Mouse (Mus musculus) cerebellum, adult 9-11 months (tissue): Measurements from ENCODE around the gene Gamt.
A peak's percentile ranks its signal among the peaks of the same experiment; 100 is the strongest.

Experiments
- DNase-seq: peaks from one replicate; pipeline ENCODE4 v3.0.0; 2022

Gamt gene

DNA sequence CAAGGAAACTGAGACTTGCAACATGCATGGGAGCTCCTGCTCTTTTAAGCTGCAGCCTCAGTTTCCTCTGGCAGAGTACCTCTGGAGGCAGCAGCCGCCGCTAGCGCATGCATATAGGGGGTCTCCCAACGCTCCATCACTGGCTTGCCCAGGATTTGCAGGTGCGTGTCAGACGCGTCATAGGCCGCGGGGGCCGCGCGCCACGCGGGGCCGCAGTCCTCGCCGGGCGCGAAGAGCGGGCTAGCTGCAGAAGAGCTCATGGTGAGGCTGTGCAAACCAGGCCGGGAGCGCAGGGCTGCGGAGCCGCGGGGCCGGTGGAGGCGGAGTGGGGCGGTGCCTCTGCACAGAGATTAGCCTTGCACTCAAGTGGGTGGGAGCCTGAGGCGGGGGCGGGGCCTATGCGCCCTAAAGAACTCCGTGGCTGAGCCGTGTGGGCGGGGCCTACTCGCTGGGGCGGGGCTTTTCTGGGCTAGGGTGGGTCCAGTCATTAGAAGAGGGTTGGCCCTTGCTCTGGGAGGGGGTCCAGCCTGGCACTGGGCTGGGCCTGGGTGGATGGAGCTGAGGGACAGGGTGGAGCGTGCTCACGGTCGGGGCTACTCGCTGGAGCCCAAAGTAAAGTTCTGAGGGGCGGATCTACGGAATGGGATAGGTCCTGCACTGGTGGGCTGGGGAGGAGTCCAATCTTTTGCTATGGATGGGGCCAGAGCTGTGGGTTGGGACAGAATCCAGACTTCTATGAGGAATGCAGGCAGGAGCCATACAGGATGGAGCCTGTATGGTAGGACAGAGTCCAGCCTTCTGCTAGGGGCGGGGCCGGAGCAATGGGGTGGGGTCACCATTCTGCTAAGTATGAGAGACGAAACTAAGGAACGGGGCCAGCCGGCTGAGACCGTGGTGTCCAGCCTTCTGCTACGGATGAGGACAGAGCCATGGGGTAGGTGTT lies at the start of gene Gamt, which contains the start of gene Dazap1:
Gamt (minus strand) TSS at position 371 of the 943 bp plus-strand sequence.
Dazap1 (plus strand) TSS at position 845 of the 943 bp plus-strand sequence.
- peak; percentile 93 for DNase-seq

- no peak for DNase-seq
Measured at GRCm38 (mm10) chr10:80304862-80305261, 44.0 kb upstream of the Gamt start.

GRCm38 (mm10) chr10:80304458-80304857 lies 43.6 kb upstream of the Gamt start:
- DNase-seq = no peak

GRCm38 (mm10) chr10:80302471-80302881 lies 41.7 kb upstream of the Gamt start:
- DNase-seq = peak; percentile 82

GRCm38 (mm10) chr10:80302082-80302355 lies 41.2 kb upstream of the Gamt start:
- no peak for DNase-seq

- DNase-seq = peak; percentile 67
Measured at GRCm38 (mm10) chr10:80301256-80302081, 40.7 kb upstream of the Gamt start.

- DNase-seq = peak; percentile 72
Measured at GRCm38 (mm10) chr10:80300672-80301181, 39.9 kb upstream of the Gamt start.

- peak; percentile 60 for DNase-seq
Measured at GRCm38 (mm10) chr10:80299824-80300223, 39.0 kb upstream of the Gamt start.

- no peak for DNase-seq
Measured at GRCm38 (mm10) chr10:80299301-80299700, 38.5 kb upstream of the Gamt start.

- DNase-seq = peak; percentile 95
Measured at GRCm38 (mm10) chr10:80298571-80299281, 37.9 kb upstream of the Gamt start.

- DNase-seq = peak; percentile 71
Measured at GRCm38 (mm10) chr10:80297526-80298133, 36.8 kb upstream of the Gamt start.

DNA sequence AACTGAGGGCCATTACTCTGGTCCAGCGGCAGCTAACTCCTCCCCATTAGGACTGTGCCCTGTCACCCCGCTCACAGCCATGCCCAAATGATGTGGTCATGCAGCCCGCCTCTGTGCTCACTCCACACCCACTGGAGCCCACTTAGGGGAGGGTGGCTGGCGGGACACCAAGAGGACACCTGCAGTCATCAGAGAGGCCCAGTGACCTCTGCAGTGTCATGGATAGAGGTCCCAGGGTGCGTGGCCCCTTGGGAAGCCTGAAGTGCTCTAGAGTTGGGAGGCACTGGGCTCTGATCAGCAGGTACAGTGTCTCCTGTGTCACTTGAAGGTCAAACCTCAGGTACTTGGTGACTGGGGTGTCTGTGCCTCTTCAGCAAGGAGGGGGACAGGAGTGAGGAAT lies 36.0 kb upstream of the Gamt start:
- DNase-seq = peak; percentile 76

DNA sequence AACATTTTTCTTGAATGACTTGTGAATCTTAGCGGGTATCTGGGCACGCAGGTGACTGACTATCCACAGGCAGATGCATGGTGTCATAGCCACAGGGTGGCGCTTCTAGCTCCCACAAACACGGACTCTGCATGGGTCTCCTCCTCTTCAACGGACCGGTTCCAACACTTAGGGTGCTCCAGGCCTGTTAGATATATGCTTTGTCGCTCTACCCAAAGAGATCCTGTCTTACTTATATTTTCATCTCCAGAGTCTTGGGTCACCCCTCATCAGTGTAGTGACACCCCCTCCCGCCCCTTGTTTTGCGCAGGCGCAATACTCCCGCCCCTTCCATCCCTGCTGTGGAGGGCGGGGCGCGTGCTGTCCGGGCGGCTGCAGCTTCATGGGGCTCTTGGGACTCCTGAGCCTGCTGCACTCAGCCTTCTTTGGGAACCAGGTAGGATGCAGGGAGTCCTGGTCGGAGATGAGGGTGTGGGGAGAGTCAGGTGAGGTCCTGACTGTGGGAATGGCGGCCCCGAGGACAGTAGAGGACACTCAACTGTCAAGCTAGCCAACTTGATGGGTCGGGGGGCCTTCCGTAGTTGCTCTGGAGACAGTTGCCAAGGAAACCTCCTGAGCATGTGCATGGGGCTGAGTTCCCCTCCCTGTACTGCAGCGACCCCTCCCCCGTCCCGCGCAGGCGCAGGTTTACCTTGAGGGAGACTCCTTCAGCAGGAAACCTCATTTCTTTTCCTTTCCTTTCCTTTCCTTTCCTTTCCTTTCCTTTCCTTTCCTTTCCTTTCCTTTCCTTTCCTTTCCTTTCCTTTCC lies 35.0 kb upstream of the Gamt start, which contains the start of gene Apc2:
Apc2 (plus strand) TSS at position 360 of the 808 bp plus-strand sequence.
- DNase-seq = peak; percentile 89

DNA sequence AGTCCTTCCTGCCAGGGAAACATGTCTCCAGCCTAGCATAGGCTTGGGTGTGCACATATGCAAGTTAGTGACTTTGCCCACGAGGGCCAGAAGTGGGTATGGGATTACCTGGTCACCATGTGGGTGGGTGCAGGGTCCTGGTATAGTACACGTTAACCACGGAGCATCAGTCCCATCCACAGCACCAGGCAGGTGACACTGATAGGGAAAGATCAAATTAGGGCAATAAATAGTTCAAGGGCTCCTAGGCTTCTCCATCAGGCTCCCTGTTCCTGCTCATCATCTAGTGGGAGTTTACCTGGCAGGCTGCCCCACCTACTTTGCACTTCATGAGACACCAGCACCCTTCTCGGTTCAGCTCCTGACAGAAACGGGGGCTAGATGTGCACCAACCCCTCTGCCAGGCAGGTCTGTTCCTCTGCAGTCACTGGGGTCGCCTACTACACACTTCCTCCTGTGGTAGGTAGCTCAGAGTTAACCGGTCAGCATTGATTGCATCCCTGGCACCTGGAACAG lies 34.0 kb upstream of the Gamt start:
- peak; percentile 70 for DNase-seq

GRCm38 (mm10) chr10:80294311-80294710 lies 33.5 kb upstream of the Gamt start:
- peak; percentile 60 for DNase-seq

DNA sequence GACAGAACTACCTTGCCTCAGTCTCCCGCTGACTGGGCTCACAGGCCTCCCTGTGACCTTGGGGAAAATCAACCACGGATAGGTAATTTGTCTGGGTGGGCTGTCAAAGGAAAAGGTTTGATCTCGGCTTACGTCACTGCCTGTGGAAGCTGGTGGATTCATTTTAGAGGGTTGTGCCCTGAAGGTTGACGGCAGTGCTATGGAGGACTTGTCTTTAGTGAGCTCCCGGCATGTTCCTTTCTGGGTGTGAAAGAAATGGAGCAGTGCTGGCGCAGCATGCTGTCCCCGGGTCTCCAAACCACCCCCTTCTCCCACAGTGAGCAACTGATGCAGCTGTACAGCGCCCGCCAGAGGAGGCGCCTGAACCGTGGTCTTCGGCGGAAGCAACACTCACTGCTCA lies 32.5 kb upstream of the Gamt start:
- DNase-seq = no peak

DNA sequence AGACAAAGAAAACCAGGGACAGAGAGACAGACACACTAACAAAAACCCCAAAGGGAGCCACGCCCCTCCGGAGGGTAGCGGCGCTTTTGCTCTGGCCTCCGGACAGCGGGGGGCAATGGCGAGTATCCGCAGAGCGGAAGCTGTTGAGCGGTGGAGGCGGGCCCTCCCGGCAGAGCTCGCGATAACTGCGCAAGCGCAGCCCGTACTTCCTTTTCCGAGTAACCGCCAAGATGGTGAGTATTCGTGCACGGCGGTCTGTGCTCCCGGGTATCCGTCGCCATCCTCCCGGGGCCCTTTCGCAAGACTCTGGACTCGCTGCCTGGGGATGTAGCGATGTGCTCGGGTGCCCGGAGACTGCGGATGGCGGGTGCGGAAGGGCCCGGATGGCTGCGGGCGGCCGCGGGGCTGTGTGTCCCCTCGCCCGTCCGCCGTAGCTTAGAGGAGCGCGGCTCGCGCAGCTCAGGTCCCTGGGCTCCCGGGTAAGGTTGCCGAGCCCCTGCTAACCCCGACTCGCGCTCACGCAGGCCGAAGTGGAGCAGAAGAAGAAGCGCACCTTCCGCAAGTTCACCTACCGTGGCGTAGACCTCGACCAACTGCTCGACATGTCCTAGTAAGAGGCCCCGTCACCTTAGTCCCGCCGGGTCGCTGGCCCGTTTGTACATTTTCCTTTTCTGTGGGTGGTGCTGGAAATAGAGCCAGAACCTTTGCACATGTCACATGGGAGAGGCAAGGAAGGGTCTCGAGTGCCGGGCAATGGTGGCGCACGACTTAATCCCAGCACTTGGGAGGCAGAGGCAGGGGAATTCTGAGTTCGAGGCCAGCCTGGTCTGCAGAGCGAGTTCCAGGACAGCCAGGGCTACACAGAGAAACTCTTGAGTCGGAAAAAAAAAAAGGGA lies 31.7 kb upstream of the Gamt start, which contains the start of gene Rps15:
Rps15 (plus strand) TSS at position 203 of the 896 bp plus-strand sequence.
- DNase-seq = peak; percentile 95

DNA sequence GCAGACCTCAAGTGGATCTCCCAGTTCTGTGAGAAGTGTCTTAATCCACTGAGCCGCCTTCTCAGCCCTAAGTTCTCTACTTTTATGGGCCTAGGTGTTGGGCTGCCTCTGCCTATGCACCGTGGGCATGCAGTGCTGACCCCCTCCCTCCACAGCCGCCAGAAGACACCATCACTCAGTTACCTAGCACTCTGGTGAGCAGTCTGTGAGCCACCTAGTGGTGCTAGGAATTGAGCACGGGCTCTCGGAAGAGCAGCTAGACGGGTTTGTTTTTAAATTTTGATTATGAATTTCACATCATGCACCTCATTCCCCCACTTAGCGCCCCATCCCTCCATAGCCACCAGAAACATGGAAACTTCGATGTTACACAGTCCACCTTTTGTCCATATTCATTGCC lies 27.8 kb upstream of the Gamt start:
- no peak for DNase-seq

GRCm38 (mm10) chr10:80288097-80288496 lies 27.3 kb upstream of the Gamt start:
- DNase-seq = no peak
